Mouse (Mus musculus) midbrain, embryonic 11.5 days (tissue): ENCODE results near the gene Ern1. TPM values are rescaled to one million over a fixed set of nuclear protein-coding genes. Genes with fewer than 3 reads are reported as not detected.
A peak's percentile ranks its signal among the peaks of the same experiment; 100 is the strongest.

Source experiments
- ATAC-seq: fragments of 200-750 bp; cut with Nextera tagmentation; 2 replicates; pipeline ENCODE4 v1.8.0; 2017; ENCODE audit warnings: moderate TSS enrichment, moderate library complexity; ENCODE audit not compliant: low FRiP score
- DNase-seq: peaks from one replicate; pipeline ENCODE4 v3.0.0; 2015; ENCODE audit warnings: low spot score; ENCODE audit errors: missing footprints
- H3K27ac ChIP-seq: fragments of 300-500 bp; sonication (generic); 2 replicates; pipeline ENCODE4 v1.5.1; 2014; ENCODE audit warnings: low read depth, low read length
- H3K27me3 ChIP-seq: fragments of 300-500 bp; sonication (generic); 2 replicates; pipeline ENCODE4 v1.6.1; 2014; ENCODE audit warnings: mild to moderate bottlenecking, low read length, moderate library complexity, mixed read lengths; ENCODE audit not compliant: control insufficient read depth, insufficient read depth
- H3K36me3 ChIP-seq: fragments of 300-500 bp; sonication (generic); 2 replicates; pipeline ENCODE4 v1.6.1; 2014; ENCODE audit warnings: mild to moderate bottlenecking, low read length, moderate library complexity, mixed read lengths; ENCODE audit not compliant: control insufficient read depth, insufficient read depth
- H3K4me1 ChIP-seq: fragments of 300-500 bp; sonication (generic); 2 replicates; pipeline ENCODE4 v1.6.1; 2014; ENCODE audit warnings: low read length; ENCODE audit not compliant: control insufficient read depth, insufficient read depth
- H3K4me2 ChIP-seq: fragments of 300-500 bp; sonication (generic); 2 replicates; pipeline ENCODE4 v1.6.1; 2014; ENCODE audit warnings: mild to moderate bottlenecking, moderate library complexity
- H3K4me3 ChIP-seq: fragments of 300-500 bp; sonication (generic); 2 replicates; pipeline ENCODE4 v1.5.1; 2014; ENCODE audit warnings: low read depth, low read length
- H3K9ac ChIP-seq: fragments of 300-500 bp; sonication (generic); 2 replicates; pipeline ENCODE4 v1.6.1; 2014; ENCODE audit warnings: low read length
- H3K9me3 ChIP-seq: fragments of 300-500 bp; sonication (generic); 2 replicates; pipeline ENCODE4 v1.6.1; 2016; ENCODE audit warnings: low read length; ENCODE audit not compliant: control insufficient read depth
- WGBS: fragments of 180-500 bp; shearing (Covaris S2); extraction: QIAGEN DNeasy Blood & Tissue Kit; methylation state at CpG from one replicate; pipeline ENCODE4 v1.1.7; 2014; 5-methylcytosine and 5-hydroxymethylcytosine counted together
- polyA plus RNA-seq: library from polyadenylated mRNA; unstranded; fragments of >200 nt; fragmentation: Nextera tagmentation; extraction: Ambion mirVana; gene quantifications from 2 replicates; pipeline ENCODE4 v1.2.1, GENCODE M21; 2014

The Ern1 gene
- polyA plus RNA-seq, 1 experiment from 2014 or later, result 4.6 TPM

- Histone ChIP-seq H3K36me3 (no peaks in the 10 kb centered on the region), H3K27ac (no peak overlapping the region), H3K4me3 (no peak overlapping the region), H3K4me1 (no peaks in the 10 kb centered on the region), H3K27me3 (no peaks in the 10 kb centered on the region), H3K4me2 (no peak overlapping the region), H3K9ac (no peak overlapping the region), H3K9me3 (no peaks in the 10 kb centered on the region)
- DNase-seq, result no peak
- ATAC-seq, result no peak
- 80% methylated on average over 6 of the region's 6 CpGs for WGBS
These were observed 104.4 kb downstream of the Ern1 start for GRCm38 (mm10) chr11:106383051-106383790.

GRCm38 (mm10) chr11:106382424-106382823 is 105.2 kb downstream of the Ern1 start:
- no peak overlapping the region for H3K4me2 ChIP-seq
- no peaks in the 10 kb centered on the region for H3K27me3 ChIP-seq
- ATAC-seq (no peak), DNase-seq (no peak)
- H3K4me1 ChIP-seq, result no peaks in the 10 kb centered on the region
- 84% methylated on average over 5 of the region's 5 CpGs for WGBS
- H3K9ac ChIP-seq, result no peak overlapping the region
- no peak overlapping the region for H3K27ac ChIP-seq
- no peak overlapping the region for H3K4me3 ChIP-seq
- no peaks in the 10 kb centered on the region for H3K36me3 ChIP-seq
- H3K9me3 ChIP-seq, result no peaks in the 10 kb centered on the region

GRCm38 (mm10) chr11:106381883-106382282 is 105.8 kb downstream of the Ern1 start:
- no peaks in the 10 kb centered on the region for H3K9me3 ChIP-seq
- H3K36me3 ChIP-seq, result no peaks in the 10 kb centered on the region
- DNase-seq, result no peak
- H3K27me3 ChIP-seq, result no peaks in the 10 kb centered on the region
- H3K4me2 ChIP-seq, result no peak overlapping the region
- H3K4me3 ChIP-seq, result no peak overlapping the region
- no peak for ATAC-seq
- H3K9ac ChIP-seq, result no peak overlapping the region
- H3K27ac ChIP-seq, result no peak overlapping the region
- 87% methylated on average over 7 of the region's 7 CpGs for WGBS
- H3K4me1 ChIP-seq, result no peaks in the 10 kb centered on the region

GRCm38 (mm10) chr11:106381011-106381410 is 106.6 kb downstream of the Ern1 start:
- H3K4me1 ChIP-seq, result no peaks in the 10 kb centered on the region
- DNase-seq, result no peak
- H3K4me2 ChIP-seq, result no peak overlapping the region
- no peaks in the 10 kb centered on the region for H3K27me3 ChIP-seq
- H3K36me3 ChIP-seq, result no peaks in the 10 kb centered on the region
- ATAC-seq, result no peak
- H3K9me3 ChIP-seq, result no peaks in the 10 kb centered on the region
- H3K9ac ChIP-seq, result no peak overlapping the region
- 85% methylated on average over 11 of the region's 11 CpGs for WGBS
- no peak overlapping the region for H3K27ac ChIP-seq
- no peak overlapping the region for H3K4me3 ChIP-seq

- H3K4me3 ChIP-seq, result no peak overlapping the region
- no peaks in the 10 kb centered on the region for H3K27me3 ChIP-seq
- WGBS, result 73% methylated on average over 5 of the region's 5 CpGs
- no peaks in the 10 kb centered on the region for H3K9me3 ChIP-seq
- DNase-seq (no peak), ATAC-seq (no peak)
- no peak overlapping the region for H3K27ac ChIP-seq
- no peak overlapping the region for H3K4me2 ChIP-seq
- H3K36me3 ChIP-seq, result no peaks in the 10 kb centered on the region
- H3K4me1 ChIP-seq, result no peaks in the 10 kb centered on the region
- no peak overlapping the region for H3K9ac ChIP-seq
These were observed 112.7 kb downstream of the Ern1 start for GRCm38 (mm10) chr11:106374979-106375378.

- DNase-seq (no peak), ATAC-seq (no peak)
- no peaks in the 10 kb centered on the region for H3K9me3 ChIP-seq
- no peaks in the 10 kb centered on the region for H3K27me3 ChIP-seq
- 61% methylated on average over 9 of the region's 9 CpGs for WGBS
- no peak overlapping the region for H3K9ac ChIP-seq
- no peak overlapping the region for H3K27ac ChIP-seq
- H3K4me1 ChIP-seq, result no peaks in the 10 kb centered on the region
- H3K4me2 ChIP-seq, result no peak overlapping the region
- H3K36me3 ChIP-seq, result no peaks in the 10 kb centered on the region
- H3K4me3 ChIP-seq, result no peak overlapping the region
These were observed 113.1 kb downstream of the Ern1 start for GRCm38 (mm10) chr11:106374559-106374958.

GRCm38 (mm10) chr11:106373998-106374397 is 113.7 kb downstream of the Ern1 start:
- 62% methylated on average over 11 of the region's 11 CpGs for WGBS
- Histone ChIP-seq H3K9ac (no peak overlapping the region), H3K9me3 (no peaks in the 10 kb centered on the region), H3K4me2 (no peak overlapping the region), H3K4me3 (no peak overlapping the region), H3K27ac (no peak overlapping the region), H3K27me3 (no peaks in the 10 kb centered on the region), H3K4me1 (no peaks in the 10 kb centered on the region), H3K36me3 (no peaks in the 10 kb centered on the region)
- no peak for DNase-seq
- no peak for ATAC-seq

GRCm38 (mm10) chr11:106366316-106366715 is 121.3 kb downstream of the Ern1 start:
- Histone ChIP-seq H3K4me2 (no peak overlapping the region), H3K9ac (no peak overlapping the region), H3K4me1 (peaks cover 10% of the 10 kb centered on the region), H3K9me3 (no peaks in the 10 kb centered on the region), H3K36me3 (no peaks in the 10 kb centered on the region), H3K27ac (no peak overlapping the region), H3K4me3 (no peak overlapping the region), H3K27me3 (no peaks in the 10 kb centered on the region)
- DNase-seq, result peak; percentile 97
- 10% methylated on average over 3 of the region's 3 CpGs for WGBS
- peak; percentile 52 for ATAC-seq

GRCm38 (mm10) chr11:106365366-106365765 is 122.3 kb downstream of the Ern1 start, which contains the start of gene Prr29:
TSS of gene Prr29 (plus strand) at chr11:106365472.
- WGBS, result 71% methylated on average over 10 of the region's 10 CpGs
- peak within 1 kb of the TSS; percentile 10; the same call in 1 of the 2 replicates for H3K4me2 ChIP-seq

More at GRCm38 (mm10) chr11:106365366-106365765, 122.3 kb downstream of the Ern1 start, which contains the start of gene Prr29:
- no peak for DNase-seq
- Histone ChIP-seq H3K4me3 (no peak within 1 kb of the TSS), H3K36me3 (no peaks in the 10 kb centered on the region), H3K9ac (peak within 1 kb of the TSS; percentile 11; the same call in 1 of the 2 replicates), H3K27me3 (no peaks in the 10 kb centered on the region), H3K4me1 (peaks cover 10% of the 10 kb centered on the region), H3K27ac (no peak within 1 kb of the TSS), H3K9me3 (no peaks in the 10 kb centered on the region)
- no peak for ATAC-seq
